Mouse (Mus musculus): ENCODE measurements around the gene Sdc4.

Sdc4 gene

GRCm38 (mm10) chr2:164403396-164404081, 40.1 kb downstream of the Sdc4 start:
- no peak for DNase-seq (ENCODE audit: low read depth, low spot score)

- peak; percentile 55 for DNase-seq (ENCODE audit: low read depth, low spot score)
These were observed 40.8 kb downstream of the Sdc4 start, which contains the start of gene Rbpjl for GRCm38 (mm10) chr2:164402906-164403305. Rbpjl (plus strand) TSS chr2:164403141.

GRCm38 (mm10) chr2:164396911-164397310, 46.8 kb downstream of the Sdc4 start:
- DNase-seq (ENCODE audit: low read depth, low spot score) = no peak

- DNase-seq (ENCODE audit: low read depth, low spot score) = no peak
These were observed 47.6 kb downstream of the Sdc4 start for GRCm38 (mm10) chr2:164396076-164396475.

GRCm38 (mm10) chr2:164393126-164393525, 50.6 kb downstream of the Sdc4 start:
- no peak for DNase-seq (ENCODE audit: low read depth, low spot score)

GRCm38 (mm10) chr2:164389499-164389898, 54.2 kb downstream of the Sdc4 start:
- peak; percentile 28 for DNase-seq (ENCODE audit: low read depth, low spot score)

GRCm38 (mm10) chr2:164389020-164389419, 54.7 kb downstream of the Sdc4 start, which contains the start of gene Slpi:
Slpi (minus strand) TSS chr2:164389095.
- no peak for DNase-seq (ENCODE audit: low read depth, low spot score)

GRCm38 (mm10) chr2:164386953-164387352, 56.7 kb downstream of the Sdc4 start:
- DNase-seq (ENCODE audit: low read depth, low spot score) = no peak

- DNase-seq (ENCODE audit: low read depth, low spot score) = no peak
These were observed 57.5 kb downstream of the Sdc4 start for GRCm38 (mm10) chr2:164385927-164386763.

GRCm38 (mm10) chr2:164383656-164384399, 59.9 kb downstream of the Sdc4 start:
- no peak for DNase-seq (ENCODE audit: low read depth, low spot score)

- no peak for DNase-seq (ENCODE audit: low read depth, low spot score)
These were observed 60.7 kb downstream of the Sdc4 start for GRCm38 (mm10) chr2:164382971-164383370.

GRCm38 (mm10) chr2:164381726-164382125, 62.0 kb downstream of the Sdc4 start:
- DNase-seq (ENCODE audit: low read depth, low spot score) = no peak

- no peak for DNase-seq (ENCODE audit: low read depth, low spot score)
These were observed 65.9 kb downstream of the Sdc4 start for GRCm38 (mm10) chr2:164377478-164378426.

Data from skeletal muscle tissue, adult 2 months (tissue).